Mouse (Mus musculus) kidney, adult 2 months (tissue): Measurements from ENCODE around the gene Echdc3. TPM values are rescaled to one million over a fixed set of nuclear protein-coding genes. Genes with fewer than 3 reads are reported as not detected.

ENCODE experiments used
- DNase-seq: peaks from one replicate; pipeline ENCODE4 v3.0.0; 2021
- H3K27ac ChIP-seq: fragments of 200-500 bp; 2 replicates; pipeline ENCODE4 v1.5.1; 2012; ENCODE audit warnings: low read depth, low read length, control low read depth, inconsistent platforms; ENCODE audit not compliant: insufficient read depth
- H3K27me3 ChIP-seq: fragments of 200-500 bp; replicated peaks from 2 replicates; pipeline ENCODE4 v1.6.1; 2012; ENCODE audit warnings: mild to moderate bottlenecking, moderate library complexity, low read length, inconsistent platforms; ENCODE audit not compliant: control insufficient read depth, insufficient read depth
- H3K36me3 ChIP-seq: fragments of 200-500 bp; 2 replicates; pipeline ENCODE4 v1.6.1; 2012; ENCODE audit warnings: mild to moderate bottlenecking, moderate library complexity, low read length, inconsistent platforms; ENCODE audit not compliant: control insufficient read depth, insufficient read depth
- H3K4me1 ChIP-seq: fragments of 200-500 bp; 2 replicates; pipeline ENCODE4 v1.6.1; 2011; ENCODE audit warnings: low read length; ENCODE audit not compliant: control insufficient read depth, insufficient read depth
- H3K4me3 ChIP-seq: fragments of 200-500 bp; 2 replicates; pipeline ENCODE4 v1.5.1; 2011; ENCODE audit warnings: mild to moderate bottlenecking, low read depth, low read length, control low read depth; ENCODE audit not compliant: insufficient read depth
- CTCF ChIP-seq: fragments of 200-500 bp; conservative IDR thresholded peaks from 2 replicates; pipeline ENCODE4 v1.5.1; 2011; ENCODE audit warnings: low read depth, mild to moderate bottlenecking, control low read depth, low read length, moderate library complexity, mixed read lengths; ENCODE audit not compliant: insufficient read depth, insufficient read length
- POLR2A ChIP-seq: fragments of 200-500 bp; IDR thresholded peaks from one replicate; pipeline ENCODE4 v1.6.1; 2011; ENCODE audit warnings: low read depth, low read length, control low read depth
- WGBS: fragments of 180-500 bp; shearing (Covaris S2); methylation state at CpG from one replicate; pipeline ENCODE4 v1.1.7; 2018; 5-methylcytosine and 5-hydroxymethylcytosine counted together
- polyA plus RNA-seq: library from polyadenylated mRNA; depleted of rRNA; stranded (reverse); fragments of >200 nt; gene quantifications from 2 replicates; pipeline ENCODE4 v1.2.3, GENCODE M21; 2012

Echdc3 gene
- polyA plus RNA-seq, 1 experiment, result 67.9 TPM

DNA sequence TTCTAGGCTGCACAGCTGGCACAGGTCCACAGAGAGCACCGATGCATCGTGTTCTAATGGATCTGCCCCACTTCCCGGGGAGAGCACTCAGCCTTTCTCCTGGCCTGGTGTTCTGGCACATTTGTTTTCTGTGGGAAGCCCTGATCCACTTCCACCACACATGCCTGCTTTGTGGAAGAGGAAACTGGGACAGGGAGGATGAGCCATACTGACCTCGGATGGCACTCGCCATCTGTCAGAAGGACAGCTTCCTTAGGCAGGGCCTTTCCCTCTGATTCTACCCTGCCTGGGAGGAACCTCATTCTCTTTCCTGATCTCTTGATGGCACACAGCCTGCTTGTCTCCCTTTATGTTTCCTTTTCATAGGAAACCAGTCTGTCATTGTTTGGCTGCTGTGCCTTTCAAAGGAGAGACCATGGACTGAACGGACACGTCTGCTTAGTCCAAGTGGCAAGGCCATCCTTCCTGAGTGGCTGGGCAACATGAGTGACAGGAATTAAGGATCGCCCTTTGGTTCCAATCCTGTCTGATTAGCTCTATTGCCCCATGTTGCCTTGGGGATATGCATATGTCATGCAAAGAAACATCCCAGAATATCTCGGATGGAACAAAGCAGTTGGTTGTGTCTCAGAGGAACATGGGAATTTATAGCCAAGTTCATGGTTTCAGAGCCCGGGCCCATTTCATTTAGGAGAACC, 13.7 kb upstream of the Echdc3 start:
- Histone ChIP-seq H3K36me3 (no peaks in the 10 kb centered on the region), H3K27ac (no peak overlapping the region), H3K4me1 (no peaks in the 10 kb centered on the region), H3K27me3 (no peaks in the 10 kb centered on the region), H3K4me3 (no peak overlapping the region)
- WGBS, result 64% methylated on average over 10 of the region's 10 CpGs
- DNase-seq, result peak; percentile 68
- TF ChIP-seq POLR2A (no peak), CTCF (no peak)

DNA sequence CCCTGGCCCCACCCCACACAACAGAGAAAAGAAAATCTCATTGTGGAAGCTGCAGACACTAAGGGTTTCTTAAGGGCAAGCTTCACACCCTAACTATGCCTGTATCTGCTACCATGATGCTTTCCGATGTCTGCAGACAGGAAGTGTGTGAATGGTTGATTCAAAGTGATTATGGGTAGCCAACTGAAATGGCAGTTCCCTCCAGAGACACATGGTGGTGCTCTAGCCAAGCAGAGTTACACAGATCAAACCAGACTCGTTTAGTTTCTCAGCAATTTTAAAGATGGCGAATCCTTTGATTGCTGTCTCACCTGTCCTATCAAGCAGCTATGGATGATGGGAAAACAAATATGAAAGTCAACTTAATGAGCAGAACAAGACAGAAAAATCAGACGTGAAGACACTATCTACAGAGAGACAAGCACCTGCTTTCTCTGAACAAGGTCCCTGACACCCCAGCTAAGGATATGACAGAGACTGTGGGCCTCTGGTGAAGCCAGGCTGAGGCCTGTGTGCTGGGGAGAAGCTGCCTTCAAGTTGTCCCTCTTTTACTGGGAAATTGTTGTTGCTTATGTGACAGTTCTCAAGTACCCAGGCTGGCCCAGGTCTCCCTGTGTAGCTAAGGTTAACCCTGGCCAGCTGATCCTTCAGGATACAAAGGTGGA, 7.4 kb upstream of the Echdc3 start:
- 14% methylated on average over 4 of the region's 4 CpGs for WGBS
- DNase-seq, result peak; percentile 84
- no peaks in the 10 kb centered on the region for H3K4me1 ChIP-seq
- no peak overlapping the region for H3K27ac ChIP-seq
- TF ChIP-seq POLR2A, result no peak
- TF ChIP-seq CTCF, result peak; percentile 83
- H3K27me3 ChIP-seq, result no peaks in the 10 kb centered on the region
- H3K4me3 ChIP-seq, result no peak overlapping the region
- H3K36me3 ChIP-seq, result no peaks in the 10 kb centered on the region

DNA sequence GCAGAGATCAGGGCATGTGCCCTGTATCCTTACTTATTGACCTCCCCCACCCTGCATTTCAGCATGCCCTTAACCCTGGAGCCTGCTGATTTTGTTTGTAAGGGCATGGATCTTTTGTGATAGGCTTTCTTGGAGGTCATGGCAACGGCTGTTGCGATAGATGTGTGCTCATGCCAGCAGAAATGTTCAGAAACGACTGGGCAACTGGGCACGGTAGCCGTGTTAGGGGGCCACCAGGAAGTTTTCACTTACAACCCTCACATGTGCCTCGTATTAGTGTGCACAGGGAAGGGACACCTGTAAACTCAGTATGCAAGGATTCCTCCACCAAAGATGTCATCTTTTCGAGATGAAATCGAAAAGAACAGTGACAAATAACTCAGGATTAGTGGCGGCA, 508 bp downstream of the Echdc3 start:
- peak overlapping the region; percentile 73 for H3K27ac ChIP-seq
- H3K27me3 ChIP-seq, result no peaks in the 10 kb centered on the region
- WGBS, result 23% methylated on average over 9 of the region's 9 CpGs
- H3K4me3 ChIP-seq, result peak overlapping the region; percentile 50
- no peaks in the 10 kb centered on the region for H3K36me3 ChIP-seq
- TF ChIP-seq POLR2A (no peak), CTCF (no peak)
- H3K4me1 ChIP-seq, result no peaks in the 10 kb centered on the region; the same call in 1 of the 2 replicates
- no peak for DNase-seq

DNA sequence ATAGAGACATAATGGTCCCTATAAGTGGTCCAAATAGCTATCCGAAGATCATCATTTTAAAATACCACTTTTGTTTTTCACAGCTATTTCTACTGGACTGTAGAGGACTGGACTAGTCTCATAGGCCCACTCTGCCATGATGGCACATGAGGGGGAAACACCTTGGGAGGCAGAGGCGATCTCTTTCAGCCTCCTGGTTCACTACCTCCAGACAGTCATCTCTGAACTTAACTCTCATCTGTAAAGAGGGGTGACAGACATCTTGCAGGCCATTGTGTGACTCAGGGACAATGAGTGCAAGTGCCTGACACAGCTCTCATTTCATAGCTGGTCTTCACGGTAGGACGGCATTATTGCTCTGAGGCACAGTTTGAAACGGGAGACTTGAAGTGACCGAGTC, 2.0 kb downstream of the Echdc3 start:
- Histone ChIP-seq H3K36me3 (no peaks in the 10 kb centered on the region), H3K4me3 (no peak overlapping the region), H3K27ac (no peak overlapping the region), H3K27me3 (no peaks in the 10 kb centered on the region), H3K4me1 (no peaks in the 10 kb centered on the region; the same call in 1 of the 2 replicates)
- 91% methylated on average over 6 of the region's 6 CpGs for WGBS
- no peak for DNase-seq
- TF ChIP-seq POLR2A (no peak), CTCF (no peak)

DNA sequence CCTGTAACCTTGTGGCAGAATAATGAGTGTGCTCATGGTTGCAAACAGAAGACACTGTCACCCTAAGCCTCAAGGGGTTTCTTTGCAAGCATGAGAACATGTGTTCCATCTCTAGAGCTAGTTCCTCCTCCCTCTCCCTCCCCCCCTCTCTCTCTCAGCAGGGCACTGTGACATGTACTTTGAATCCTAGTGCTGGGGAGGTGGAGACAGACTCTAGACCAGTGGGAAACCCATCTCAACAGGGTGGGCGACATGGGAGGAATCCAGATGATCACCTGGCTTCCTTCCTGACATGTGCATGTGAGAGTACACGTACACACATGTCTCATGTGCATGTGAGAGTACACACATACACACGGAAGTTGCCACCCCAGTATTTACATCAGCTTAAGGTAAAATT, 3.1 kb downstream of the Echdc3 start:
- TF ChIP-seq POLR2A (no peak), CTCF (no peak)
- Histone ChIP-seq H3K4me1 (no peaks in the 10 kb centered on the region; the same call in 1 of the 2 replicates), H3K36me3 (no peaks in the 10 kb centered on the region), H3K27me3 (no peaks in the 10 kb centered on the region), H3K4me3 (no peak overlapping the region), H3K27ac (no peak overlapping the region)
- 90% methylated on average over 3 of the region's 3 CpGs for WGBS
- no peak for DNase-seq

DNA sequence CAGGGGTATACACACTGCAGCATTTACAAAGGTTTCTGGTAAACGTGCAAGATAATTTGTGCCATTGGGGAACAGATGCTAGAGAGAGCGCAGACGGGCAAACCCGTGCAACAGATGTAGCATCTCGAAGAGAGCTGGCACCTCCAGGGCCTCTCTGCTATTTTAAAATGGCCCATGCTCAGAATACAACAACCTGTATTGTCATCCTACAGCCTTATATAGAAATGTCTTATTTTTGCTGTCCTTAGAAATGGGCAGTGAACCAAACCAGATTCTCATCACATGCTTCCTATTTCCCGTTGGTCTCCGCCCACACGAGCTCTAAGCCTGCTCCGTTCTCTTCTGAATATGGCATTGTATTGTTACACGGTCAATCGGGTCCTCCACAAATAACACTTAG, 3.7 kb downstream of the Echdc3 start:
- Histone ChIP-seq H3K4me1 (no peaks in the 10 kb centered on the region; the same call in 1 of the 2 replicates), H3K4me3 (no peak overlapping the region), H3K36me3 (no peaks in the 10 kb centered on the region), H3K27ac (no peak overlapping the region), H3K27me3 (no peaks in the 10 kb centered on the region)
- 68% methylated on average over 11 of the region's 11 CpGs for WGBS
- DNase-seq, result no peak
- TF ChIP-seq CTCF (no peak), POLR2A (no peak)

DNA sequence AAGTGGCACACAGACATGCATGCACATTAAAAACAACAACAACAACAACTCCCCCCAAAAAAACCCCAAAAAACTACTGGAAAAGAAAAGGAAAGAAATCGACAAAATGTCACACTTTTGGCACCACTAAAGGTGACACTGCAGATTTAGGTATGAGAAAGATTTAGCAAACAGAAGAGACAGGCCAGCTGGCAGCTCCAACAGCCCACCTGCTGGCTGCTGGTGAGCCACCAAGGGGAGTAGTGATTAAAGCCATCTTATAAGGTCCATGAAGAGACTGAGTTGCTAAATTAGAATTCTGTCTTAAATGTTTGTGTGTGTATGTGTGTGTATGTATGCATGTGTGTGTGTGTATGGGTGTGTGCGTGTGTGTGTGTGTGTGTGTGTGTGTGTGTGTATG, 5.1 kb downstream of the Echdc3 start:
- H3K36me3 ChIP-seq, result no peaks in the 10 kb centered on the region
- no peak overlapping the region for H3K27ac ChIP-seq
- no peaks in the 10 kb centered on the region; the same call in 1 of the 2 replicates for H3K4me1 ChIP-seq
- 76% methylated on average over 2 of the region's 2 CpGs for WGBS
- H3K27me3 ChIP-seq, result no peaks in the 10 kb centered on the region
- DNase-seq, result no peak
- no peak overlapping the region for H3K4me3 ChIP-seq
- no peak for TF ChIP-seq CTCF
- no peak for TF ChIP-seq POLR2A
